Mouse (Mus musculus): ENCODE results near the gene Rcn1. TPM values are rescaled to one million over a fixed set of nuclear protein-coding genes. Genes with fewer than 3 reads are reported as not detected.

Gene Rcn1
- polyA plus RNA-seq, 1 experiment, result 18.8 TPM

DNA sequence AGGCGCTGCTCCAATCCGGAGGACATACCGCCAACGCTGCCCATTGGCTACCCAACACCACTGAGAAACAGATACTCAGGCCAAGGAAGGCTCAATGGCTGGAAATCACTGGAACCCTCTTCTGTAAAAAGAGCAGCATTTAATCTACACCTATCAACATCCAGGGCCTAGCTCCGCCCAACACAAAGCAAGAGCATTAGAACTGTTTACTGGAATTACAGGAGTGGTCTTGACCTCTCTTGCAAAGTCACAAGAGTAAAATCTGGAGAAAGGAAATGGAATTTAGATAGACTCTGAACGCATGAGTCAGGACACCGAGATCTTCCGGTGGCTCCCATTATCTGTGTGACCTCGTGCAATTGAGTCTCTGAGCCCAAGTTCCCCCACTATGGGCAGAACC lies 3.1 kb downstream of the Rcn1 start:
- no peak for DNase-seq (ENCODE audit: extremely low spot score in 1 of 2, low spot score in 1 of 2)

DNA sequence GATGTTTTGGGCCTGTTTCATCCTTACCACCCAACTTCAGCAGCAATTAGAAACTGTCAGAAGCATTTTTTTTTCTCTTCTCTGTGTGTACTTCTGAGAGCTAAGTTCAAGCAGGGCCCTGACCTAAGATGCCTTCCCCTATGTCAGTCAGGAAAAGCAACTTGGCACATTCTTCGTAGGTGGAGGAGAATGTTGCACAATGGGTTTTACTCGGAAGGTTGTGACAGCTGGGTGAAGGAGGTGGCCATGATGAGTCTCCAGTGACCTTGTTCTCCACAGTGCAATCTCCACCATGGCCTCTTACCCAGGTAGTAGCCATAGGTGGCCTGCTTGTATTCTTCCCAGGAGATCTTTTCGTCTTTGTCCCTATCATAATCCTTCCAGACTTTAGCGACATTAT lies 4.7 kb downstream of the Rcn1 start:
- DNase-seq (ENCODE audit: extremely low spot score in 1 of 2, low spot score in 1 of 2), result no peak

DNA sequence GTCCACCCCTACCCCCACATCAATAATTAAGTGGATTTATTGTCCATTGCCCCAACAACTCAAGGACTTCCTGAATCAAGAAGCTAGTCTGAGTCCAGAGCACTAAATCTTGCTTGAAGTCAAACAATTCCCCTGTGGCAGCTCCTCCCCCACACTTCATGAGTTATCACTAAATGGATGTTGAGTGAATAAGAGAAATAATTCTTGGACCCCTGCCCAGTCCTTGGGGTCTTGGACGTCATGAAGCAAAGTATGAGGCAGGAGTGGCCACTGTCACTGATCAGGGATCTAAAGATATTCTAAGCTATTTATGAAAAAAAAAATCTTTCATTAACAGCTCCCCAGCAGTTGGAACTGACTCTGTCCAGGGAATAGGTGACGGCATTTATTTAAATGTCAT lies 6.6 kb downstream of the Rcn1 start:
- DNase-seq (ENCODE audit: extremely low spot score in 1 of 2, low spot score in 1 of 2), result no peak

DNA sequence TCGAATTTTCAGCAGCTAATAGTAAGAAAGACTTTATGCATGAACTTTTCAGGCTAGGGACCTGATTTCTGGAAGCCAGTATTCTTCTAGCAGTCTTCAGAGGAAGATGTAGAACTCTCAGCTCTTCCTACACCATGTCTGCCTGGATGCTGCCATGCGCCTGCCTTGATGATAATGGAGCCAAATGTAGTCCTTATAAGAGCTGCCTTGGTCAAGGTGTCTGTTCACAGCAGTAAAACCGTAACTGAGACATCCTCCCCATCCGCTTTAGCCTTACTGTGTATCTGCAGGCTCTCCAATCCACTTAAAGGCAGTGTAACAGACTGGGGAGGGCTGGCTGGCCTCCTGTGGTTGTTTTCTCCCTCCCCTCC lies 7.7 kb downstream of the Rcn1 start:
- DNase-seq (ENCODE audit: extremely low spot score in 1 of 2, low spot score in 1 of 2), result no peak

DNA sequence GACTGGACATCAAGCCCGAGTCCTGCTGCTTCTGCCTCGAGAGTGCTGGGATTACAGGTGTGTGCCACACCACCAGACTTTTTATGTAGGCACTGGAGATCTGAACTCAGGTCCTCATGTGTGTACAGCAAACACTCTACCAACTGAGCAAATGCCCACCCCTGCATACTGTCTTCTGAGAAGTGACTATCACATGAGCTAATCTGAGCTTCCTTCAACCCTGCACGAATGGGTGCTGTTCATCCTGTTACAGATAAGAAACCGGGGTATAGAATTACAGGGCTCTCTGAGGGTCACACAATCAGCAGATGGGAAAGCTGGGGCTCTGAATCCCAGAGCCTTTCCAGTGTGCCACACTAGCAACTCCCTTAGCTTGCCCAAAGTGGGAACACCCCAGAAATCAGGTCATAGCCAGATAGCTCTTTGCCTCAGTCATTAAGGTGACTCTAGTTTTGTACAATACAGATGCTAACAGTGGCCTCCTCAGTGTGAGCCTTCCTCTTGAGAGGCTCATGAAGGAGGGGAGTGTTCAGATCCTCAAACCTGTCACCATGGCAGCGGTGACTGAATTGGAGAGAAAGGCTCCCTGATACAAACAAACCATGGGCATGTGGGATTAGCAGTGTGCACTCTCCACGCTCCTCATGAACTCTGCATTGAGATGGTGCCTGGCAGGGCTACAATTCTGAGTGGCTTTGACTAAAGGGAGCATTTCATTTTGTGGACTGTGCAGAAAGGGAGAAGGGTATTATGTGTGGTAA lies 8.3 kb downstream of the Rcn1 start:
- DNase-seq (ENCODE audit: extremely low spot score in 1 of 2, low spot score in 1 of 2), result no peak

DNA sequence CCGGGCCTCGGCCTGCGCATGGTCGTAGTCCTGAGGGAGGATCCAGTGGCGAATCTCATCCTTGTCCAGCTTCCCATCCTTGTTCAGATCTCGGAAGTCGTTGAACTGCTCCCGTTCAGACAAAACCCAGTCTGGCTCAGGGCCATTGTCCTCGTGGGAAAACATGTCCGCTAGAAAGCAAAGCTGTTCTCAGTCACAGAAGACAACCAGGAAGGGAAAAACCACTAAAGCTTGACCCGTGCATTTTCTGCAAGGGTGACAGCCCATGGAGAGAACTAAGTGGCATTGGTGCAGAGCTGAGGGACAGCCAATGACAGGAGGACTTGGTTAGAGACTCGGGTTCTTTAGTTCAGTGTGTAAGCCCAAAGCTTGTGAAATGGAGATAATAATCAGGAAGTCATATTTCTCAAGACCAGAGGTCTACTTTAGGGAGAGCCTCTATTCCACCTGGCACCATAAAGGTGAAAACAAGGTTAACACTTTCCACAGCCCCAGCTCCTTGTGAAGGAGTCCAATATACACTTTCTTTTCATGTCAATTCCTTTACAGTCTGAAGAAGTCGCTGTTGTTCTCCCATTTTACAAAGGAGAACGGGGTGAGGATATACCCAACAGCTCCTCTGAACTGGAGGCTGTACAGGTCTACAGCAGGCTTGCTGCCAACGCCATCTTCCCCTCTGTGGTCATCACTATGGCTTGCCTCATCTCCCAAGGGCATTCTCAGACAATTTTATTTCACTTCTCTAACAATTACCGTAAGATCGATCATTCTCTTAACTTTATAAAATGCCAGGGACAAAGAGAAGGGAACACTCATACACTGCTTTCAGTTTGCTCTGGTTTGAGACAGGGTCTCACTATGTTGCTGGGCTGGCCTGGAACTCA lies 9.9 kb downstream of the Rcn1 start:
- no peak for DNase-seq (ENCODE audit: extremely low spot score in 1 of 2, low spot score in 1 of 2)

DNA sequence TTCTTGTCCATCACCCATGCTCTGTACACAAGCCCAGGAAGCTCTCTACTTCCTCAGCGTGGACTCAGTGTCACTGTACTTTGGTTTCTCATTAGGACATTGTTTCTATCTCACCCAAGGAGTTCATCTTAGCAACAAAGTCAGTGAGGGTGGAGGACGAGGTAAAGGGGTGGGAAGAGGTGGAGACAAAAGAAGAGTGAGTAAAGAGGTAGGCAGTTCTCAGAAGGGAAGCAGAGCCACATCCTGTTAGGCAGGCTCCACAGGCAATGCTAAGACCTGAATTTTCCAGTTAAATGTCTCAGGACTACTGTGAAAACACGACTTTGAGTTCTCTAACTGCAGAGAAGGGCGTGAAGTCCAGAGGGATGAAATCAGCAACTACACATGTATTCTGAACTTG lies 12.7 kb downstream of the Rcn1 start:
- no peak for DNase-seq (ENCODE audit: extremely low spot score in 1 of 2, low spot score in 1 of 2)

DNA sequence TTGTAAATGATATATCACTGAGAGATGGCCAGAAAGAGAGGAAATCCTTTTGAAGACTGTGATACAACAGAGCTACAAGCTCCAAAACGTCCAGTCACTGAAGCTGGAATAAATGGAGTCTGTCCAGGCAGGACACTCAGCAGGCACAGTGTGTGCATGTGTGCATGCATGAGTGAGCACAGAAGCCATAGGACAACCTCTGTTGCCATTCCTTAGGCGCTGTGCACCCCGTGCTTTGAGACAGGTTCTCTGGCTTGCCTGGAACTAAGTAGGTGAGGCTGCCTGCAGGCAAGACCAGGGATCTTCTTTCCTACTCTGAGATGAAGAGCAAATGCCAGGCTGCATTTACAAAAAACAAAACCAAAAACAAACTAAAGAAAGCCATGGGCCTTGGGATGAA lies 14.1 kb downstream of the Rcn1 start:
- DNase-seq (ENCODE audit: extremely low spot score in 1 of 2, low spot score in 1 of 2), result no peak

DNA sequence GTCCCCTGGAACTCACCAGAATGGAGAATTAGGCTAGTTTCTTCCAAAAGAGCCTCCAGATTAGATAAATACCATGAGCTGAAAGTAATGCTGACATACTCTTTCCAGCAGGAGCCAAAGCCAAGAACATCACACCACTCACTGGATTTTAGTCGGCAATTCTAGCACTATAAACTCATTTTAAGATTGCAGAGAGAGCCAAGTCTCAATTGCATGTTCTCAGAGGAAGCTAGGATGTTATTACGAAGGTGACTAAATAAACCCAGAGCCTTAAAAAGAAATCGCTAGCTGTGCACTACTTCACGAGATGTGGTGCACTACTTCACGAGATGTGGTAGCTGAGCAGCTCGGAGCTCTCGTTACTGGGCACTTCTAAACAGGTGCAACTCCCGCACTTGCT lies 16.1 kb downstream of the Rcn1 start:
- peak in 1 of 2 experiments; percentile 51 for DNase-seq (ENCODE audit: extremely low spot score in 1 of 2, low spot score in 1 of 2)

DNA sequence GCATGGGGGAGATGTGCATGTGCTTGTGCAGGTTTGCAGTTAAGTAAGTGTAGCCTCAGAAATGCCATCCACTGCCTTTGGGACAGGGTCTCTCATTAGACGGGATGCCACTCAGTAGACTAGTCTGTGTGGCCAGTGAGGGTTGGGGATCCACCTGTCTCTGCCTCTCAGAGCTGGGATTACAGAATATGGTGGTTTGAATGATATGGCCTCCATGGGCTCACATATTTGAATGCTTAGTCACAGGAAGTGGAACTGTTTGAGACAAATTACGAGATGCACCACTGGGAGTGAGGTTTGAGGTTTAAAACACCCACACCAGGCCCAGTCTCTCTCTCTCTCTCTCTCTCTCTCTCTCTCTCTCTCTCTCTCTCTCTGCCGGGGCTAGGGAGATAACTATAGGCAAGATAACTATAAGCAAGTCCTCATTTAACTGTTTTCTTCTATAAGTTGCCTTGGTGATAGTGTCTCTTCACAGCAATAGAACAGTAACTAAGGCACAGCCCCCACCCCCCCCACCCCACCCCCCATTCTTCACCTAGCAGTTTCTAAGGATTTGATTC lies 18.3 kb downstream of the Rcn1 start:
- DNase-seq (ENCODE audit: extremely low spot score in 1 of 2, low spot score in 1 of 2), result no peak

DNA sequence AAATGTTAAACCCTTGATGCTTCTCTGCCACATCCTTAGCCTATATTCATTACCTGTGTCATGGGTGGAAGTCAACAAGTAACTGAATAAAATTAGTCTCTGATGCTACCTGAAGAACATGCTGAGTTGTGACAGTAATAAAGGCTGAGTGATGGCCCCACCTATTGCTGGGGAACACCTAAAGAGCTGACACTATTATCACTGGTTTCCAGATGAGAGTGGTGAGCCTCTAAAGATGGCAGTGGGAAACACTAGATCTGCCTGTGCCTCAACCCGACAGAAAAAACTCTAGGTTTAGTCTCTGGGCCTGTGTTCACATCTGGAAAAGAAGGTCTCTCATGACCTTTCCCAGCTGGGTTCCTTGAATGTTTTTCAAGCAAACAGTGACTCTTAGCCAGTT lies 19.4 kb downstream of the Rcn1 start:
- DNase-seq (ENCODE audit: extremely low spot score in 1 of 2, low spot score in 1 of 2), result no peak

DNA sequence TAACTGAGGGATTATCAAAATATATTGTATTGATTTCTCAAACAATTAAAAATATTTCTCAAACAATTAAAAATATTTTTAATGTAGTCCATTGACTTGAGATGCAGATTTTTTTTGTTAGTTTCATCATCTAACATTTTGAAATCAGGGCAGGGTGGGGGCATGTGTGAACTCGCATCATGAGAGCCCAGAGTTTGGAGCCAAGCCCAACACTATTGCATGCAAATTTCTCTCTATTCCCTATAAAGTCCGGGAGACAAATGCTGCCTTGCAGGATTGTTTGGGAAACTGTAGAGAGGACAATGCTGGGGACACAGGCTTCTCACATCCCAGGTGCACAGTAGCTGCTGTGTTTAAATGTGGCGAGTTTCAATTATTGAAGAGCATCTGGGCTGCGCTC lies 23.4 kb downstream of the Rcn1 start:
- DNase-seq (ENCODE audit: extremely low spot score in 1 of 2, low spot score in 1 of 2), result no peak

DNA sequence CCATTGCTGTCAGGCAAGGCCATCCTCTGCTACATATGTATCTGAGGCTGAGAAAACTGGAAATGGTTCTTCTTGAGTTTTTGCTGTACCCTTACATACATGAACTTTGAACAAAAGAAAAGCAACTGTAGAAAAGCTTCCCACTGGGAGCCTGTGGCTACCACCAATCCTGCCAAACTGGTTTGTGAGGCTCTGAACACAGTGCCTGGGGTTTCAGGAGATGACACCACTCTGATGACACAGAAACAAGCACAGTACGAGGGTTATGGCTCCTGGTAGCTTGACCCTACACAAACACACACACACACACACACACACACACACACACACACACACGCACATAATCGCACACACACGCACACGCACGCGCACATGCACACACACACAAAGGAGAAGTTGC lies 23.9 kb downstream of the Rcn1 start:
- DNase-seq (ENCODE audit: extremely low spot score in 1 of 2, low spot score in 1 of 2), result no peak

DNA sequence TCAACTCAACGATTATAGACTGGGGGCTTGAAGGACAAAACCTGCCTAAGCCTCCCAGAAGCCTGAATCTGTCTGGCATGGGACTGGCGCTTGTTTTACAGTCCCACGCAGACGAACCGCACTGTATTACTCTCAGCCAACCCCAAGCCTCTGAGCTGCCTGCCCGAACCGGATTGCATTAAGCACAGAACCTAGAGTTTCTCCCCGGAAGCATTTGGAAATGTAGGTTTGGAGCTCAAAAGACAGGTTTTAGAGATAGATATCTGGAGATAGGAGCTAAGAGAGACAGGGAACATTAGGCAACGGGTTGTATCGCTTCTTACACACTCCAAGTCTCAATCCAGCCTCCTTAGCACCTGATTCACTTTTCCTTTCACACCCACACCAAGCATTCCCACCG lies 25.5 kb downstream of the Rcn1 start:
- DNase-seq (ENCODE audit: extremely low spot score in 1 of 2, low spot score in 1 of 2), result no peak

DNA sequence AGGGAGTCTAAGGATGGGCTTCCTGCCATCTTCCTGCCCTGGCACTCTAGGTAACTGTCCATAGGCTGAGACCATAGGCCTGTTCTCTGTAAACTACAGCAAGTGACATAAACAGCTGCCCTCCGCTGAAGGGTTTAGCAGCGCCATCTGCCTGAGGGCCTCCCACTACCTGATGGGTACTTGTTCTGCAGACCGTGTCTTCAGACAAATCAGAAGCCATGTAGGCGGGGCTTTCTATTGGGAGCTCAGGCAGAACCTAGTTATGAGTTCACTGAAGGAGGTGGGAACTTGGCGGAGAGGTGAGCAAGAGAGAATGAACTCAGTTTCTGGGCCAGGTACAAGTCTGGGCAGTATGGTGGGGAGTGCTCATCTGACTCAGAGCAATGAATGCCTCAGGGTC lies 26.4 kb downstream of the Rcn1 start:
- no peak for DNase-seq (ENCODE audit: extremely low spot score in 1 of 2, low spot score in 1 of 2)

DNA sequence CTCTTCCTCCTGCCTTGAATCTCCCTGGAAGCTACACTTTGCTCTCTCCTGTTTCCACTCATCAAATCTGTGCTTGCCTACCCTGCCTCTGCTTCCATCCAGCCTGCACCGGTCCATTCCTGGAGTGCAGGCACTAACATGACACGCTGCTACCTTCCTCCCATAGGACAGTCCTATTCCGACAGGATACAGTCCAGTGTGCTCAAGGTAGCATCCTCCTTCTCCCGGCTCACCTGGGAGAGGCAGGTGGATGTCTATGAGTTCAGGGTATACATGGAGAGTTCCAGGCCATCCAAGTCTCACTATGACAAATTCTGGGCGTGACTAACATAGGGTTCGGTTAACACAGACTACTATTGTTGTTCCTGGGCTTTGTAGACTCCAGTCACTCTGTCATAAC lies 27.0 kb downstream of the Rcn1 start:
- DNase-seq (ENCODE audit: extremely low spot score in 1 of 2, low spot score in 1 of 2), result no peak

DNA sequence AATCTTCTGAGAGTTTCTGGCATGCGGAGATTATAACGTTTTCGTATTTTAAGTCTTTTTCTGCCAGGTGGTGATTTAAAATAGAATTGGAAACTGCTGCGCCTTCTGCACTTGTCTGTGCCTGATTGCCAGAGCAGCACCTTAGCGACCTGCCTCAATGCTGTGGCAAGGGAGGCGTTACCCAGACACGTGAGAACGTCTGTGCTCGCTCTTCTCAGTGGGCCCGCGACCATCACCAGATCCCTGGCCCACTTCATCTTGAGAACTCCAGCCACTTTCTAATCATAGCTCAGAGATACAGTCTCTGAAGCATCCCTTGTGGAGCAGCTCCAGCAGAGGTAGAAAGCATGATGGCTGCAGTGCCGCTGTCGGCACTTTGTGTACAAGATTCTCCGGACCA lies 28.4 kb downstream of the Rcn1 start:
- peak in 1 of 2 experiments; percentile 17 for DNase-seq (ENCODE audit: extremely low spot score in 1 of 2, low spot score in 1 of 2)

DNA sequence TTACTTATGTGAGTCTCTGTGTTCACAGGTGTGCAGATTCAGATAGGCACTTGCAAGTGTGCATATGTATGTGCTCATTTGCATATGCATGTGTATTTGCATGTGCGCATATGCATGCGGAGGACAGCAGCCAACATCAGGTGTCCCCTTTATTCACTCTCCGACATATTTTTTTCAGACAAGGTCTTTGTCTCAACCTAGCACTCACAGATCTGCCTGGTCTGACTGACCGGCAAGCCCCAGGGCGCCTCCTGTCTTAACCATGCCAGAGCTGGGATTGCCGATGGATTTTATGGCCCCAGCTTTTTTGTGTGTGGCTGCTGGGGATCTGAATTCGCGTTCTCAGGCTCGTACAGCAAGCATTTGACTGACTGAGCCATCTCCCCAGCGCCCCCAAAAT lies 28.9 kb downstream of the Rcn1 start:
- DNase-seq (ENCODE audit: extremely low spot score in 1 of 2, low spot score in 1 of 2), result no peak

DNA sequence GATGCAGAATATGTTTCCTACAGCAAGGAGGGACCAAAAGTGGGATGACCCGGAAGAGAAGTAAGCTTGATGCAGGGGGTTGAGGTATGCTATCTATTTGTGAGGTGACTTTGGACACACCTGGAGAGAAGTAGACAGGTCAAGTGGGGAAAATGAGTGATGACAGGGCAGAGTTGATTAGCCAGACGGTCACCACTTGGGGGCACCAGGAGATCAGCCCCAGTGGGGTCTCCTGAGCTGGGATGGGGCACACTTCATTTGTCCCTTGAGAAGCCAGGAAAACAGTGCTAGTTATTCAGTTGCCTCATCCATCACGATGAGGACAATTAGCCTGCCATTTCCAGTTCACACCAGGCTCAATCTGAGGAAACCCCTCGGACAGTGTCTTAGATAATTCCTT lies 31.5 kb downstream of the Rcn1 start:
- no peak for DNase-seq (ENCODE audit: extremely low spot score in 1 of 2, low spot score in 1 of 2)

DNA sequence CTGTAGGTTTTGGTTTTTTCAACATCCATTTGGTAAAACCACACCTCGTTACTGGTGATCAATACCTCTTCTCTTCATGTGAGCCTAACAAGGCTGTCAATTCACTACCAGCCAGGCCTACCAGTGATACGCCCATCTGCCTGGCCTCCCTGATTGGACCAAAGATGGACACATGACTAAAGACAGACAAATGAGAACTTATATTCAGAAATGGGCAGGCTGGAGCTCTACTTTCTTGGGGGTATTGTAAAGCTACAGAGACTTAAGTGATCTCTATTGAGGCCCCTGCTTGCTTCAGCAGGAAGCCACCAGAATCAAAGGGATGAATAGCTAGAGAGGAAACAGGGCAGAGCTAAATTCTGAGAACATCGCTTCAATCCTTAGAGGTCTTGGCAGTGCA lies 41.1 kb downstream of the Rcn1 start:
- no peak for DNase-seq (ENCODE audit: extremely low spot score in 1 of 2, low spot score in 1 of 2)

DNA sequence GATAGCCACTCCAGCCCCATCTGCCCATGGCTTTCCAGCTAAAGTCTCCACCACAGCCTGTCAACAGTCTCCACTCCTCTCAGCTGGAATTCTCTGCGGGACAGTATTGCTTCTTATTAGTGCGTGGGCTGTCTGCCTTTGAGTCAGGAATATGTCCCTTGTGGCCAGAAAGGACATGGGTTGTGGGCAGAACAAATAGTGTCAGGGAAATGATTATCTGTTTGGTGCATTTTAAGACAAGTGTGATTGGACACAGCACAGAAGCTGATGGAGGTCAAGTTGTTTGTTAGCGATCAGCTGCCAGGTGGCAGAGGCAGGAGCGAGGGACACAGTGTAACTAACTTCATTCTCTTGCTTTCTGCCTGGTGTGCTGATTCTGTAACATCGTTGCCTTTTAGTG lies 42.3 kb downstream of the Rcn1 start:
- DNase-seq (ENCODE audit: extremely low spot score in 1 of 2, low spot score in 1 of 2), result no peak

DNA sequence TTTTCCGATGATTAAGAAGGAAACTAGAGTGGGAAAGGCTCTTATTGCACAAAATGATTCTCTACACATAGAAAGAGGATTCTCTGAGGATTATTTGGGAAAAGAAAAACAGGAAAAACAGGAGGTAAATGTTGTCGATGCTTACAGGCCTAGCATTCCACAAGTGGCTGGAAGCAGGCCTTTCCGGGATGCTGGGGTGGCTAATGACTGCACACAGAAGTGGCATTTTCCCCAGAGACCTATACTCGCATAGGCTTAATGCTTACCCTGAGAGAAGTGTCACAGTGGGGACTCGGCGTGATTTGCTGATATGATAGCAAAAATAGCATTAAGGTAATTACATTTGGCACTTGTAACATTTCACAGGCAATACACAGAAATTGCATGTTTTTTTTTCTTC lies 50.2 kb downstream of the Rcn1 start:
- no peak for DNase-seq (ENCODE audit: extremely low spot score in 1 of 2, low spot score in 1 of 2)
